Mouse (Mus musculus) ES-CJ7 (cell line): Measurements from ENCODE around the gene Mettl22.

Experiments
- DNase-seq: peaks from one replicate; pipeline ENCODE4 v3.0.0; 2011; ENCODE audit warnings: low read depth, low spot score

Mettl22 gene

DNA sequence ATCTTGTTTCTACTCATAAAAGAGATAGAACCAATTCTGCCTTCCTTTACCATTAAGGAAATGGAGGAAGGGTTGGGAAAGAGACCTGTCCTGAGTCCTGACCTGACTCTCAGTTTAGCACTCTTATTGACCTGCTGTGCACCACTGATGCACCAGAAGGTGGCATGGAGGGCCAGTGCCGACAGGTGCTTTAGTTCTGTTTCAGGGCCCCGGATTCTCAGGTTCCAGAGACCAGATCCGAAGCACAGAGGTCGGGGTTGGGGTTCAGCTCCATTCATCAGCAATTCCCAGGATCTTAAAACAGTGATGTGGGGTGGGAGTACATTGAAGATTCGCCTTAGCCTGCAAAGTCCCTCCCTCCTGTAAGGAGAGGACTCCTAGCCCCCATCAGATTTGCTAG, 42.2 kb downstream of the Mettl22 start:
- peak; percentile 35 for DNase-seq

GRCm38 (mm10) chr16:8513236-8513906, 42.8 kb downstream of the Mettl22 start, which contains the start of gene Abat:
TSS of gene Abat (plus strand) at chr16:8513429.
- DNase-seq, result peak; percentile 90

- no peak for DNase-seq
Measured at GRCm38 (mm10) chr16:8514180-8514579, 43.6 kb downstream of the Mettl22 start.

DNA sequence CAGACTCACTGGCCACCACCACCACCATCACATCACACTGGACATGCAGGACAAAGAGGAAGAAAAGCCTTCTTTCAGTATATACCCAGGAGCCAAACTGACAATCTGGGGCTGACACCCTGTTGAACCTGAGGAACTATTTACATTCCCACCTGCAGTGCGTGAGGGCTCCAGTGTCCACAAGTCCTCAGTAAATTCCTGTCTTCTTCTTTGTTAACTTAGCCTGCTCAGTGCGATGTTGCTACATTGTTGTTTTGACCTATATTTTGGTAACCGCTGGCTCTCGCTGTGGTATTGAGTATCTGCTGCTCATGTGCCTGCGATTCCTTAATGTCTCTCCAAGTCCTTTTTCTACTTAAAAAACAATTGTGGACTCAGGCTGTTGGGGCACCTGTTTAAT, 49.9 kb downstream of the Mettl22 start:
- no peak for DNase-seq

GRCm38 (mm10) chr16:8521322-8521721, 50.7 kb downstream of the Mettl22 start:
- no peak for DNase-seq

DNA sequence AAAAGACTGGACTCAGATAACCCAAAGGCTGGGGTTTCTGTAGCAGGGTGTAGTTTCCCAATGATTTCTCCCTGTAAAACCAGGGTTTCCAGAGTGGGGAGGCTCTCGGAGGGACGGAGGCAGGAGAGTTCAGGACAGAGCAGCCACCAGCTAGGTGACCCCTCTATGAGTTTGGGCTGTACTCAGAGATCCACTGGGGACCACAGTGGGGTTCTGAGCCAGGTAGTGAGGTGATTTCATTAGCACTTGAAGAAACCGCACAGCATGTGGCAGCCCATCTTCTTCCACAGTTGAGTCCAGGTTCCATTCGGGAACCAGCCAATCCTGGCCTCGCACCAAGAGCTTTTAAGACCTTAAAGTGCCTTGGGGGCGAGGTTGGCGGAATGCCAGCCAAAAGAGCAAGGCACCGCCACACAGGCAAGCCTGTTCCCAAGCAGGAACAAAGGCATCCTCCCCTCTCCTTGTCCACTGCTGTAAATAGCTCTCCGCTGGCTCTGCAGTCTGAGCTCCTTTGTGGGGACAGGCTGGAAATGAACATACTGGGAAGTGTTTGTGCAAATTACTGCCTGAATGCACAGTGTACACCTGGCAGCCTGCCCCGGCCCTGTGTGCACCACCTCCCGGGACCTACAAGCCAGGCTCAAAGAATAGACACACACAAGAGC, 53.0 kb downstream of the Mettl22 start:
- peak; percentile 67 for DNase-seq

DNA sequence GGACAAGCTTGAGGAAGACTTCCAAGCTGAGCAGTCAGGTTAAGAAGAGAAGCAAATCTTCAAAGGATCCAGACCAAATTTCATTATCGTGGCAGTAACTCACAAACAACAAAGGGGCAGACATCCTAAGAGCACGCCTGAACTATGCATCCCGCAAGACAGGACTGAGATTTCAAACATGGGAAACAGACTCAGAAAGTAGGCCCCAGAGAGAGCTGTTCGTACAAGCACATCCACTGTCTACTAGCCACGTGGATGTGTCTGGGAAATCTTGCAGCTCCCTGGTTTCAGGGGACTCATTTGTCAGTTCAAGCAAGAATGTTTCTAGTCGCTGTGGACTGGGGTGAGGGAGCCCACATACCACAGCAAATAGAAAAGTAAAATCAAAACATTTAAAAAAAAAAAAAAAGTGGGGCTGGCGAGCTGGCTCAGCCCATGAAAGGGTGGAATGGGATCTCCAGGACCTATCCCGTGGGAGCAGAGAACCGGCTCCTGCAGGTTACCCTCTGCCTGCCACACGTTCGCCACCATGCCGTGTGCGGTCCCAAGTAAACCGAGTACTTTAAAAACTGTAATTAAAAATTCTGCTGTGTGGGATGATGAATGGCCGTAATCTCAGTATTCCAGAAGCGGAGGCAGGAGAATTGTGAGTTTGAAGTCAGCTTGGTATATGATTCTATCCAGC, 53.7 kb downstream of the Mettl22 start:
- DNase-seq, result no peak

DNA sequence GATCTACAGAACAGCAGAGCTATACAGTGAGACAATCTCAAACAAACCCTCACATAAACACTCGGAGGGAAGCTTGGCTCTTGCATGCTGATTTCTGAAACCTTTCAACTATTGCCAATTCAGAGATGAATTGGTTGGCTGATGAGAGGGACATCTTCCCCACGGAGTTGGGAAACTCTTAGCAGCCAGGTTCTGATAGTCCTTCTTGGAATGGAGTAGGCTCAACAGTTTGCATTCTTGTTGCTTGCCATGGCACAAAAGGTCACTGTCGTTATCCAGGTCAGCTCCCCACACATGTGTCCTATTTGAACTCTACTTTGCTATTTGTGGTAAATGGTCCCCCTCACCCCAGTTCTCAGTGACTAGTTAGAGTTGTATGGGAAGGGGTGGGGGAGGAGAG, 54.7 kb downstream of the Mettl22 start:
- no peak for DNase-seq

DNA sequence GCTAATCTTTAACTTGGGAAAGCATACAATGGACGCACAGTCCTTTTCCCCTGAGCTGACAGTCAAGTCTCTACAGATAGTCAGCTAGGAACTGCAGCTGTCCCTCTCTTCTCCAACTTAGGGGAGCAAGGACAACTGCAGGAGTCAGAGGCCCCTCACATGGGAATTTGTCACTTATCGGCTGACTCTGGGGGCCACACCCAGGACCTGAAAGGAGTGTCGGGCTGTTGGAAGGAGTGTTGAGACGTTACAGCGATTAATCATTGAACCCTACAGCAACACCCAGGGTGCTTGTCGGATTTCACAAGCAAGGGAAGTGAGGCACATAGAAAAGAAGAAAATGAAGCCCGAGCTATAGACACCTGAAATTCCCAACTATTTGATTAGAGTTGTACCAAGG, 55.3 kb downstream of the Mettl22 start:
- no peak for DNase-seq

DNA sequence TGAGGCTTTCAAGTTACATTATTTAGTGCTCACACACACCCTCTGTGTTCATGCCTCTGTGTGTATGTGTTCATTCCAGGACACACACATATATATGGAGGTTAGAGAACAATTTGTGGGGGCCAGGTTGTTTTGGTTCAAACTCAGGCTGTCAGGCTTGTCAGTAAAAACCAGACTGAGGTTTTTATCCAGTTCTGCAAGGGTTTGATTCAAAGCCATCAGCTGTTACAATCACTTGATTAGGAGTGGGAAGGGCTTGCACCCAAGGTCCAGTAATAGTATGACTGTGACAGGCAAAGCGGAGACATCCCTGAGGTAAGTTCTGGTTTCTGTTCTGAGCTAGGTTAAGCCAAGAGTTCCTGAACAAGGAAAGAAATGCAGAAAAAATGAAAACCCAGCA, 58.8 kb downstream of the Mettl22 start:
- no peak for DNase-seq

GRCm38 (mm10) chr16:8530018-8530417, 59.4 kb downstream of the Mettl22 start:
- no peak for DNase-seq

DNA sequence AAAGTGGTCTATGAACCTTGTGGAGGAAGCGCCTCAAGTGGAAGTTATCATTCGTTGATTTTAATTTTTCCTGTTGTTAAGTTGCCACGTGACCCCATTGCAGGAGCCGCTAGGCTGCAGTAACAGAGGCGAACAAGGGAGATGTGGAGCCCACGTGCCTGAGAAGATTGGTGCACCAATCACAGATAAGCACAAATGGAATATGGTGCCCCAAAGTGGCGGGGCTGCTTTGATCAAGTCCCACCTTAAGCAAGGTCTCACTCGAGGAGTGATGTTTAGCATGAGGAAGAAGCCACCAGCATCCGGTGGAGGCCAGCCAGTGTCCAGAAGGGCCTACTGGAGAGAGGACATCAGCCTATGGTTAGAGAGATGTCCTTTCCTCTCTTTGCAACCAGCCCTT, 61.9 kb downstream of the Mettl22 start:
- DNase-seq, result peak; percentile 28

DNA sequence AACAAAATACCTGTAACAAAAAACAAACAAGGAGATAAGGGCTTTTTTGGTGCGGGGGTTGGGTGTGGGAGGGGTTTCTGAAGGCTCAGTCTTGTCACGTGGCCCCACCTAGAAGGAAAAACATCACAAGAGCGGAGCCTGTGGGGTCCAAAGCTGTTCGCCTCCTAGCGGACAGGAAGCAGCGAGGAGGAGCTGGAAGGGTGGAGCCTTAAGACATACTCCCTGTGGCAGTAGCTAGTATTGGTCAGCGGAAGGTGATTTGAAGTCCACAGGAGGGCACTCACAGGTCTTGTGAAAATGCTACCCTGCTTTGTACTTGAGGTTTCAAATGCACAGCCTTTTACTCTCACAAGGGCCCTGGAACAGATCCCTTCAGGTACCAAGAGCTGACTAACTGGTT, 62.3 kb downstream of the Mettl22 start:
- peak; percentile 90 for DNase-seq

DNA sequence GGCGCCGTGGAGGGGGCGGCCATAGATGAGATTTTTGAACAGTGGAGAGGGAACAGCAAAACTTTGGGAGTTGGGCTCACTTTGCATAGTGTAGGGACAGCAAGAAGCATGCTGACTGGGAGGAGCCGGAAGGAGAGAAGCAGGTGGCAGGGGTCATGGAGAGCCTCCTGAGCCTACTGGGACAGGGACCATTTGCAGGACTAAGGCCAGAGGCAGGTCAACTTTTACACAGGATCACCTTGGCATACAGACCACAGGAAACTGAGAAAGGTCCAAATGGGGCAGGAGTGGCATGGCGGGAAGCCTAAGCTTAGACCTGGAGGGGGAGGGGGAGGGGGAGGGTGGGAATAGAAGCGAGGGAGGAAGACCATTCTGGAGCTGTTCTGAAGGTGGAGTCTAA, 62.9 kb downstream of the Mettl22 start:
- peak; percentile 72 for DNase-seq

DNA sequence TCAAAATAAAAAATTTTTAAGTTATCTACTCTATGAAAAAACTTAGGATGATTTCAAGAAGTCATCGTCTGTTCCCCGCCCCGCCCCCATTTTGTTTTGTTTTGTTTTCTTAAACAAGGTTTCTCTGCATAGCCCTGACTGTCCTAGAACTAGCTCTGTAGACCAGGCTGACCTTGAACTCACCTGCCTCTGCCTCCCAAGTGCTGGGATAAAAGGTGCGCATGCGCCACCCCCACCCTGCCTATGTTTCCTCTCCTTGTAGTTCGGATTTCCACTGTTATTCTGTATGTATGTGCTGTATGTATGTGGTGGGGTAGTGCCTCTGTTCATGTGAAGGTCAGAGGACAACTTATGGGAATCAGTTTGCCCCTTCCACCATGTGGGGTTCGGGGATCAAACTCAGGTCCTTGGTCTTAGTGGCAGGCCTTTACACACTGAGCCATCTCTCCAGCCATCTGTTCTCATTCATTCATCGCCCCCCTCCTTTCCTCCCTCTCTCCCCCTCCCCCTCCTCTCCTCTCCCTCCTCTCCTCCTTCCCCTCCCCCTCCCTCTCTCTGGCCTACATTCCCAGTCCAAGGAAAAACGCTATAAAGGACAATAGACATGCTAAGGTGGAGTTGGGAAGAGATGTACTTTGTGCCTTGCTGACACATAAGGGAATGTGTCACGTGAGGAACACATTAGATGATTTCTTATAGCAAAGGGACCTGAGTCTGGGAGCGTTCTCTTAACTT, 64.0 kb downstream of the Mettl22 start:
- peak; percentile 73 for DNase-seq

DNA sequence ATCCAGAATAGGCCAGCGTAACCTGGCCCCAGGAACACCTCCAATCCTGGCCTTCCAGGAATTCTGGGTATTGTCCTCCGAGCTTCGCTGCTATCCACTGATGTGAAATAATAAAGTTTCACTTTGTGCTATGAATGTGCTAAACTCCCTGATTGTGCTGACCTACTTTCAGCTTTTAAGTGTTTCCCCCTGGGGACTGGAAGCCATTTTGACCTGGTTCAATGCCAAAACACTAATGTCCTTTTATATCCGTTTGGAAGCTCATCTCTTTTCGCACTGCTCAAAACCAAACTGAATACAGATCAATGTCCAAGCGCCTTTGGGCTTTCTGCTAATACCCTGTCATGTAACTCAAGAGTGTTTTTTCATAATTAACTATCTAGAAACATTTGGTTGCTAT, 64.8 kb downstream of the Mettl22 start:
- no peak for DNase-seq

DNA sequence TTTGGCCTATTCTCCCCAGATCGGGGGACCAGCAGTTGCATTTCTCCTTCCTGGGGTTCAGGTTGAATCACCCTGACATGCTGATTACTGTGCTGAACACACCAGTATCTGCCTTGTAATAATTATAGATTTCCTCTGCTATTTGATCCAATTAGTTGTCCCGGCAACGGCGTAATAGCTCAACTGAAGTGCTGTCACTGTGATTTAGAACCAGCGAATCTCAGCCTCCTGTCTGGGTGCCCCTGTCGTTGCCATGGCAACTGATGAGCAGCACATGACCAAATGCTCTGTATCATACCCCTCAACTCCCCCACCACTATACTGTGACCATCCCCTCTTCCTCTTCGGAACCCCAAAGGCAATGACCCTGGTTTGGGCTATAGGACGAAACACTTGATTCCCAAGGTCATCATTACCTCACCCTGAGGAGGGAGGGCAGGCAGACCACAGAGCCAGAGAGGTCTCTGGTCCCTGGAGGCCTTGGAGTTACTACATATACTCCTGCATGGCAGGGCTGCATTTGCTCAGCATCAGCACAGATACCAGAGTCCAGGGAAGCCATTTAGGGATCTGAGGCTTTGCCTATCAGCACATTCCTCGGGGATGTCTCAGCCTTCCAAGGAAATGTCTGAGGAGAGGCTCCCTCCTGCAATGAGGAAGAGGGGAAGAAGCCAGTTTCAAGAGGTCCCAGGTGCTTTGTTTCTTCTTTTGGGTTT, 68.7 kb downstream of the Mettl22 start:
- DNase-seq, result no peak
